Mouse (Mus musculus) kidney, embryonic 14.5 days (tissue): ENCODE measurements around the gene Auh. TPM values are rescaled to one million over a fixed set of nuclear protein-coding genes. Genes with fewer than 3 reads are reported as not detected.

Experiments
- ATAC-seq: fragments of 200-750 bp; cut with Nextera tagmentation; 2 replicates; pipeline ENCODE4 v1.8.0; 2017; ENCODE audit warnings: moderate number of reproducible peaks, mild to moderate bottlenecking, moderate TSS enrichment, moderate library complexity; ENCODE audit not compliant: low FRiP score, low TSS enrichment
- H3K27ac ChIP-seq: fragments of 300-500 bp; sonication (generic); 2 replicates; pipeline ENCODE4 v1.5.1; 2014; ENCODE audit warnings: low read depth, mild to moderate bottlenecking, low read length, moderate library complexity, mixed read lengths
- H3K27me3 ChIP-seq: fragments of 300-500 bp; sonication (generic); 2 replicates; pipeline ENCODE4 v1.6.1; 2014; ENCODE audit warnings: mild to moderate bottlenecking, low read length; ENCODE audit not compliant: control insufficient read depth, insufficient read depth
- H3K36me3 ChIP-seq: fragments of 300-500 bp; sonication (generic); 2 replicates; pipeline ENCODE4 v1.6.1; 2014; ENCODE audit warnings: low read length, mixed read lengths; ENCODE audit not compliant: control insufficient read depth, insufficient read depth
- H3K4me1 ChIP-seq: fragments of 300-500 bp; sonication (generic); 2 replicates; pipeline ENCODE4 v1.6.1; 2014; ENCODE audit warnings: low read length, mixed read lengths; ENCODE audit not compliant: control insufficient read depth, insufficient read depth
- H3K4me2 ChIP-seq: fragments of 300-500 bp; sonication (generic); replicated peaks from 2 replicates; pipeline ENCODE4 v1.6.1; 2014; ENCODE audit warnings: low read depth, mild to moderate bottlenecking, low read length
- H3K4me3 ChIP-seq: fragments of 300-500 bp; sonication (generic); 2 replicates; pipeline ENCODE4 v1.5.1; 2014; ENCODE audit warnings: mild to moderate bottlenecking, low read length
- H3K9ac ChIP-seq: fragments of 300-500 bp; sonication (generic); 2 replicates; pipeline ENCODE4 v1.6.1; 2014; ENCODE audit warnings: low read depth, mild to moderate bottlenecking, low read length, moderate library complexity
- H3K9me3 ChIP-seq: fragments of 300-500 bp; sonication (generic); 2 replicates; pipeline ENCODE4 v1.6.1; 2016; ENCODE audit warnings: low read length; ENCODE audit not compliant: control insufficient read depth
- WGBS: fragments of 180-500 bp; shearing (Covaris S2); extraction: QIAGEN DNeasy Blood & Tissue Kit; methylation state at CpG from one replicate; pipeline ENCODE4 v1.1.7; 2014; 5-methylcytosine and 5-hydroxymethylcytosine counted together
- polyA plus RNA-seq: library from polyadenylated mRNA; unstranded; fragments of >200 nt; fragmentation: Nextera tagmentation; extraction: Ambion mirVana; gene quantifications from 2 replicates; pipeline ENCODE4 v1.2.1, GENCODE M21; 2014

The Auh gene
- polyA plus RNA-seq, 1 experiment from 2014 or later: 44.7 TPM

- Histone ChIP-seq H3K9me3 (no peaks in the 10 kb centered on the region), H3K36me3 (no peaks in the 10 kb centered on the region; the same call in 1 of the 2 replicates), H3K4me2 (no peak overlapping the region), H3K9ac (no peak overlapping the region), H3K27me3 (no peaks in the 10 kb centered on the region), H3K4me3 (no peak overlapping the region), H3K27ac (no peak overlapping the region), H3K4me1 (no peaks in the 10 kb centered on the region)
- 89% methylated on average over 13 of the region's 13 CpGs for WGBS
- ATAC-seq: no peak
Measured at GRCm38 (mm10) chr13:52831037-52831757, 98.3 kb downstream of the Auh start.

- Histone ChIP-seq H3K36me3 (no peaks in the 10 kb centered on the region), H3K4me2 (no peak overlapping the region), H3K9ac (no peak overlapping the region), H3K4me1 (peaks cover 3% of the 10 kb centered on the region; the same call in 1 of the 2 replicates), H3K4me3 (no peak overlapping the region), H3K27ac (no peak overlapping the region), H3K27me3 (no peaks in the 10 kb centered on the region), H3K9me3 (no peaks in the 10 kb centered on the region)
- ATAC-seq: no peak
- WGBS: 68% methylated on average over 12 of the region's 12 CpGs
Measured at GRCm38 (mm10) chr13:52828946-52829523, 100.4 kb downstream of the Auh start.

- Histone ChIP-seq H3K36me3 (no peaks in the 10 kb centered on the region), H3K4me2 (no peak overlapping the region), H3K4me3 (no peak overlapping the region), H3K9ac (no peak overlapping the region), H3K4me1 (peaks cover 5% of the 10 kb centered on the region), H3K9me3 (no peaks in the 10 kb centered on the region), H3K27me3 (no peaks in the 10 kb centered on the region), H3K27ac (no peak overlapping the region)
- no peak for ATAC-seq
- WGBS: 75% methylated on average over 2 of the region's 2 CpGs
Measured at GRCm38 (mm10) chr13:52828217-52828616, 101.3 kb downstream of the Auh start.

- Histone ChIP-seq H3K4me1 (peaks cover 20% of the 10 kb centered on the region), H3K4me2 (no peak overlapping the region), H3K36me3 (no peaks in the 10 kb centered on the region), H3K4me3 (no peak overlapping the region), H3K27ac (no peak overlapping the region), H3K9me3 (no peaks in the 10 kb centered on the region), H3K27me3 (no peaks in the 10 kb centered on the region), H3K9ac (no peak overlapping the region)
- ATAC-seq: no peak
Measured at GRCm38 (mm10) chr13:52826666-52827065, 102.8 kb downstream of the Auh start.

- Histone ChIP-seq H3K4me2 (no peak overlapping the region), H3K36me3 (no peaks in the 10 kb centered on the region), H3K9ac (no peak overlapping the region), H3K27ac (no peak overlapping the region), H3K9me3 (no peaks in the 10 kb centered on the region), H3K4me1 (peaks cover 36% of the 10 kb centered on the region), H3K27me3 (no peaks in the 10 kb centered on the region), H3K4me3 (no peak overlapping the region)
- 52% methylated on average over 9 of the region's 9 CpGs for whole genome bisulfite sequencing
- no peak for ATAC-seq
Measured at GRCm38 (mm10) chr13:52824754-52825153, 104.7 kb downstream of the Auh start.

- H3K9ac ChIP-seq: no peak overlapping the region
- H3K4me1 ChIP-seq: peaks cover 57% of the 10 kb centered on the region
Measured at GRCm38 (mm10) chr13:52822165-52823149, 107.0 kb downstream of the Auh start.

GRCm38 (mm10) chr13:52821571-52821970 is 107.9 kb downstream of the Auh start:
- Histone ChIP-seq H3K4me1 (peaks cover 60% of the 10 kb centered on the region), H3K4me3 (no peak overlapping the region), H3K9me3 (no peaks in the 10 kb centered on the region), H3K4me2 (no peak overlapping the region), H3K27ac (peak overlapping the region; percentile 78), H3K27me3 (no peaks in the 10 kb centered on the region), H3K36me3 (no peaks in the 10 kb centered on the region), H3K9ac (no peak overlapping the region)
- WGBS: 8% methylated on average over 9 of the region's 9 CpGs
- ATAC-seq: peak; percentile 28; the same call in 1 of the 2 replicates

More at GRCm38 (mm10) chr13:52822165-52823149, 107.0 kb downstream of the Auh start:
- H3K4me3 ChIP-seq: no peak overlapping the region; the same call in 1 of the 2 replicates
- peak overlapping the region; percentile 78; the same call in 1 of the 2 replicates for H3K27ac ChIP-seq
- no peaks in the 10 kb centered on the region for H3K27me3 ChIP-seq
- peak overlapping the region; percentile 30 for H3K4me2 ChIP-seq
- ATAC-seq: peak; percentile 73
- WGBS: 9% methylated on average over 21 of the region's 23 CpGs
- no peaks in the 10 kb centered on the region for H3K36me3 ChIP-seq
- H3K9me3 ChIP-seq: no peaks in the 10 kb centered on the region

GRCm38 (mm10) chr13:52819901-52820300 is 109.6 kb downstream of the Auh start:
- ATAC-seq: no peak
- no peaks in the 10 kb centered on the region for H3K27me3 ChIP-seq
- peak overlapping the region; percentile 66; the same call in 1 of the 2 replicates for H3K27ac ChIP-seq
- no peaks in the 10 kb centered on the region for H3K36me3 ChIP-seq
- no peak overlapping the region for H3K4me3 ChIP-seq
- no peak overlapping the region for H3K9ac ChIP-seq
- no peak overlapping the region for H3K4me2 ChIP-seq
- H3K9me3 ChIP-seq: no peaks in the 10 kb centered on the region
- WGBS: 67% methylated on average over 4 of the region's 4 CpGs
- peaks cover 60% of the 10 kb centered on the region for H3K4me1 ChIP-seq
